Mouse (Mus musculus): ENCODE results near the gene Prim2.

The Prim2 gene

DNA sequence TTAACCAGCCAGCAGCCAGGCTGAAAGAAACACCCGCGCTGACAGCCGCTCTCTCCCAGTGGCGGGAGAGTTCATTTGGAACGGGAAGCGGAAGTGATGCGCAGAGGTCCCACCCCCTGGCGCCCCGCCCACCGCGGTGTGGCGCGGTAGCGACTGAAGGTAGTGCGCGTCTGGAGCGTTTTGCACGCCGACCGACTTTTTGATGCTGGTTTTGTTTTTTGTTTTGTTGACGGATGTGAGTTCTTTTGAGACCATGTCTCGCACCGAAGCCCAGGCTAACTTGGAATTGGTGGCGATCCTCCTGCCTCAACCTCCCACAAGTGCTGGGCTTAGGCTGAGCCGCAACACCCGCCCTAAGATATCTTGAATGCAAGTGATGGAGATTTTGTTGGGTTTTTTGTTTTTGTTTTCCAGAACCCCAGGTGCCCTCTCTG lies at the start of gene Prim2:
Prim2 (minus strand) TSS at position 88 of the 434 bp plus-strand sequence.
- DNase-seq (ENCODE audit: inconsistent age in 2 of 2, low spot score in 1 of 2) = peak; percentile 87 to 95

GRCm38 (mm10) chr1:33717636-33718035 lies 48.0 kb upstream of the Prim2 start:
- no peak for DNase-seq (ENCODE audit: inconsistent age in 2 of 2, low spot score in 1 of 2)

DNA sequence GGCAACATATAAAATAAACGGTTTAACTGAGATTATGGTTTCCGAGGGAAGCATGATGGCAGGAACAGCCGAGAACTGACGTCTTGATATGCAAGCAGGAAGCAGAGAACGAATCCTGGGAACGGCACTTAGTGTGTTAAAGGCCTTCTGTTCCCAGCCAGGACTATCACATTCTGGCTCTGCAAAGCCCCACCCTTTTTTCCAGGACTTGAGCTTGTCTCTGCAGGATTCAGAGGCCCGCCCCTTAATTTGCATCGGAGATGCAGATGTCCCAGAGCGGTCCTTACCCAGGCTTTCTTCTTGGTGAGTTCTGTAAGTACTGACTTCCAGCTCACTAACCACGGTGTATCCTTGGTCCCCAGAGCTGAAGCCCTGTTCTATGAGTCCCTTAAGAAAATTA lies 45.2 kb upstream of the Prim2 start:
- DNase-seq (ENCODE audit: inconsistent age in 2 of 2, low spot score in 1 of 2) = no peak

- no peak for DNase-seq (ENCODE audit: inconsistent age in 2 of 2, low spot score in 1 of 2)
These were observed 42.4 kb upstream of the Prim2 start for GRCm38 (mm10) chr1:33712026-33712425.

- DNase-seq (ENCODE audit: inconsistent age in 2 of 2, low spot score in 1 of 2) = no peak
These were observed 40.0 kb upstream of the Prim2 start for GRCm38 (mm10) chr1:33709615-33710014.

DNA sequence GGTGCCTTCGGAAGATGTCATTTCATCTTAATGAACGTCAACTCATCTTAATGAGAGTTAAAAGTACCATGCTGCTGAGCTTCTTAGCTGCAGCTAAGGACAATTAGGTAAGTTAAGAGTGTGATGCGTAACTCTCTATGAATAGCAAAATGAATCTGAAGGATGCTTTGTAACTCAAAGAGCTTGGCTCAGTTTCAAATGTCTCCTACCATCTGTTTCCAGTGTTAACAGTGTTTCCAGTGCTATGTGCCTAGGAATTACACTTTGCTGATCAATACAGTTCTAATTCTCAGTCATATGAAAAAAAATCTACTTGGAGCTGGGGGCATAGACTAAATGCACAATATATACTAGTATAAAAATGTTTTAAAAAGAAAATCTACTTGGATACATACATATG lies 31.6 kb upstream of the Prim2 start:
- no peak for DNase-seq (ENCODE audit: inconsistent age in 2 of 2, low spot score in 1 of 2)

DNA sequence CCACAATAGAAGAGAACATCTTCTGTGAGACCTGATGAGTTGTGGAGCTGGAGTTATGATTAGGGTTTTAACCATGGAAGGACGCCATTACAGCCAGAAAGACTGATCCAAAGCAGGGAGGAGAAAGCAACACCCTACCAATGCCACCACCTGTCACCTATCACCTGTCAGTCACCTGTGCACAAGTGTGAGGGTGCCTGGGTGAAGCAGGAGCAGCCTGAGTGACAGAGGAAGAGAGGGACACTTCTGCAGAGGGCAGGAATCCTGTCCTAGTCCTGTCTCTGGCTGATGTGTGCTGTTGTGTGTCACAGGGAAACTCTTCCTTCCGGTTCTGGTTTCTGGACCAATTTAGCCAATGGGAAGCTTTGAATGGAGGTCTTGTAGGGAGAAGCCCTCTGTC lies 26.4 kb upstream of the Prim2 start:
- no peak for DNase-seq (ENCODE audit: inconsistent age in 2 of 2, low spot score in 1 of 2)

DNA sequence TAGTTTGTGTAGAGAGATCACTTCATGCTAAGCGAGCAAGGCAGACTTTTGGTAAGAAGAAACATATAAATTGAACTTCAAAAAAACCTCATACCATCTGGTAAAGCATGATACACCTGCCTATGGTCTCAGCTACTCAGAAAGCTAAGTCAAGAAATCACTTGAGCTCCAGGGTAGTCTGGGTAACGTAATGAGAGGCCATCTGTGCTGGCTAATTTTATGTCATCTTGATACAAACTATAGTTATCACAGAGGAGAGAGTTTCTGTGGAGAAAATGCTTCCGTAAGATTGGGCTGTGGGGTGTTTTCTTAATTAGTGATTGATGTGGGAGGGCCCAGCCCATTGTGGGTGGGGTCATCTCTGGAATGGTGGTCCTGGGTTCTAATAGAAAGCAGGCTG lies 24.3 kb upstream of the Prim2 start:
- no peak for DNase-seq (ENCODE audit: inconsistent age in 2 of 2, low spot score in 1 of 2)

GRCm38 (mm10) chr1:33690087-33690448 lies 20.5 kb upstream of the Prim2 start:
- DNase-seq (ENCODE audit: inconsistent age in 2 of 2, low spot score in 1 of 2) = no peak

DNA sequence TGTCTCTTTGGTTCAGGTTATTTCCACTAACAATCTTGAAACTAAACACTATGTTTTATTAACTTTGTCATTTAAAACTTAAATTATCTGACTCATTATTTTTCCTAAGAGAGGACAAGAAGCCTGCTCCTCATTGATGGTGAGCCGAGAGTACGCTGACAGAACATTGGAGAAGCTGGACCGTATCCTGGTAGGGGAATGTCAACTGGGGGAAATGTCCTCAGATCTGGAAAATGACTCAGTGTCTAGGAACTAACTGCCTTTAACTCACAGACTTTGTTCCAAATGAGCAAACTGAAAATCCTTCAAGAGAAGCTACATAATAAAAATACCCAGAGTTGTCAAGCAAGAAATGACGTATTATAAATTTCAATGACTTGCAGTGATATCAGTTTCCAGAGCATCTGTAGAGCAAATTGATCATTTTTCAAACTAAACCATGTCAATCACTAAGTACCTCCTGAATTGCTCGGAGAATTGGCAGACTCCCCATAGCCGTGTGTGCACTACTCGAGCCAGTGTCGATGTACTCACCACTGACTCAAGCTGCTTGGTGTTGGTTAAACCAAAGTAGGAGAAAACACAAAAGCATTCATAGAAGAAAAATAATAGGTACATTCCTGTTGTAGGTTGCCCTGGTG lies 20.0 kb upstream of the Prim2 start:
- no peak for DNase-seq (ENCODE audit: inconsistent age in 2 of 2, low spot score in 1 of 2)

DNA sequence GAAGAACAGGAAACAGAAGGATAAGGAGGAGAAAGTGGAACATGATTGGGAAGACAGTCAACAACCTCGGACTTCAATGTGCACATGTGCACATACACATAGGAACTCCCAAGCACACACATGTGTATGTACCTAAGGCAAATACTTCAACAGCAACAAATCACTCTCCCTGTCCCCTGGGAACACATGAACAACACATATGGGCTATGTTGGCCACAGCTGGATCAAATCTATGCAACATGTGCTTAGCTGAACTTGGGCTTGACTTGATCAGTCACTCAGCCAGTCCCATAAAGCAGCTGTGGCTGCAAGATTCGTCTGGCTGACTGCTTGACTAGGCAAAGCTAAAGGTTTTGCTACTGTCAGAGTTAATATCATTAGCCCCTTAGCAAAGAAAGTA lies 19.2 kb upstream of the Prim2 start:
- DNase-seq (ENCODE audit: inconsistent age in 2 of 2, low spot score in 1 of 2) = no peak

- DNase-seq (ENCODE audit: inconsistent age in 2 of 2, low spot score in 1 of 2) = peak in 1 of 2 experiments; percentile 64
These were observed 14.9 kb upstream of the Prim2 start for GRCm38 (mm10) chr1:33684459-33684858.

DNA sequence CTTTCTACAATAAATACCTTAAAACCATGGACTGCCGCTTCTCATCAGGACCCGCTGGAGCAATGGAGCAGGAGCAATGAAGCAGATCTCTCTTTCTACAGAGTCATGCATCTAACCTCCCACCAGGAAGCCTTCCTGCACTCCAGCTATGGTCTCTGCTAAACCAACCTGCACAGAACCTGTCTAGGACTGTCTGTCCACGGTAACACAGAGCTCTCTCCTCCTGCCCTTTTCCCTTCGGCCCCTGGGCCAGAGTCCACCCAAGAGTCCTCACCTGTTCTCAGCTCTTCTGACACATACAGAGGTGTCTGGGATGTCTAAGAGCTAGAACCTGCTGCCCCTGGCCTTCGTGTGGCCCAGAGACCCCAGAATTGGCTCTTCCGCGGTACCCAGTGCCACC lies 11.3 kb upstream of the Prim2 start:
- no peak for DNase-seq (ENCODE audit: inconsistent age in 2 of 2, low spot score in 1 of 2)

- no peak for DNase-seq (ENCODE audit: inconsistent age in 2 of 2, low spot score in 1 of 2)
These were observed 10.8 kb upstream of the Prim2 start for GRCm38 (mm10) chr1:33680435-33680834.

DNA sequence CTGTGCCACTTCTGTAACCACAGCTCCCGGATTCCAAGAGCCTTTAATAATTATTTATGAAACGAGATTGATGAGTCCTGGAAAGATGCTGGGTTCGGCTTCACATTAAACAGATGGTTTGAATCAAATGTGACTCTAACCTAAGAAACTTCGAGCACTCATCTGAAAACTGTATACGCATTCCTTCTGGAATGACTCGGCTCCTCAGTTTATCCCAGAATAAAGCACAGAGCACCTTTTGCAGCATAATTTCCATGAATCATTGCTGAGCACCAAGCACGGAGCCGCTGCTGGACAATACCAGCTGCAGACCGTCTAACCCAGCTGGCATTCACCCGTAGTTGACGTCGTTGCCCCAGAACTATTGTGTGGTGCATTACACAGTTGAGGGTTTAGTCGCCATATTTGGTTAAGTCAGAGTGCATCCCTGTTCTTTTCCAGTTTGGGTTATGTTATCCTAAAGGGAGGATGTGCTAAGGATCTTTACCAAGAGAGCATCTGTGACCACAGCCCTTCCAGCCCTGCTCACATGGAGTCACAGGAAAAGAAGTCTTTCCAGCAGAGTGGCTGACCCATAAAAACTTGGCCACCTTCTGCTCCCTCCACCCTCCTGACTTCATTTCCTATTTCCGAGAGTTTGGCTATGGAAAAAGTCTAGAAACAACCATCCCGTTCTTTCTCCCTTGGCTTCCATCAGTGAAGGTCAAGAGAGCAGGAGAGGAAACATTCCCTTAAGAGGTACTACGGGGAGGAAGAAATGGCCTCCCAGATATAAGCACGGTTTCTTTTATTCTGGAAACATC lies 3.8 kb upstream of the Prim2 start:
- no peak for DNase-seq (ENCODE audit: inconsistent age in 2 of 2, low spot score in 1 of 2)

DNA sequence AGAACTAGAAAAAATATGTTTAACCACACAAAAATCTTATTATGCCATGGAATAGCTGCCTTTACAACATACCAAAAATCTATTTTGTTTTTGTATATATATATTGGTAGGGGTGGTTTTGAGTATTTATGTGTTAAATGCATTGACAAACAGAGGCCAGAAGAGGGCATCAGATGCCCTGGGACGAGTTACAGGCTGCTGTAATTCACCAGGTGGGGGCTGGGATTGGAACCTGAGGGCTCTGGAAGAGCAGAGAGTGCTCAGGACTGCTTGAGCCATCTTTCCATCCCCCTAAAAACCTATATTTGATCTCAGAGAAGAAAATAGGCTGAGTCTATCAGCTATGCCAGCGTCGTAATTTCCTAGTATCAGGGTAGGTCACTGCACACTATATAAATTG lies 2.9 kb upstream of the Prim2 start:
- DNase-seq (ENCODE audit: inconsistent age in 2 of 2, low spot score in 1 of 2) = no peak

- no peak for DNase-seq (ENCODE audit: inconsistent age in 2 of 2, low spot score in 1 of 2)
These were observed 2.5 kb upstream of the Prim2 start for GRCm38 (mm10) chr1:33672083-33672482.

GRCm38 (mm10) chr1:33671441-33671840 lies 1.8 kb upstream of the Prim2 start:
- peak in 1 of 2 experiments; percentile 56 for DNase-seq (ENCODE audit: inconsistent age in 2 of 2, low spot score in 1 of 2)

GRCm38 (mm10) chr1:33670164-33670616 lies 595 bp upstream of the Prim2 start:
- peak; percentile 70 to 81 for DNase-seq (ENCODE audit: inconsistent age in 2 of 2, low spot score in 1 of 2)

- DNase-seq (ENCODE audit: inconsistent age in 2 of 2, low spot score in 1 of 2) = no peak
These were observed 5.9 kb downstream of the Prim2 start for GRCm38 (mm10) chr1:33663605-33664117.

GRCm38 (mm10) chr1:33663163-33663562 lies 6.4 kb downstream of the Prim2 start:
- DNase-seq (ENCODE audit: inconsistent age in 2 of 2, low spot score in 1 of 2) = peak in 1 of 2 experiments; percentile 65

- no peak for DNase-seq (ENCODE audit: inconsistent age in 2 of 2, low spot score in 1 of 2)
These were observed 11.3 kb downstream of the Prim2 start for GRCm38 (mm10) chr1:33658302-33658701.

All from adrenal gland, adult (tissue).